1 mouse cellular context compared by ENCODE assay signal in genomic region chr8:124721862-124722515, GRCm38 (mm10).
A peak's percentile ranks its signal among the peaks of the same experiment; 100 is the strongest.
TF ChIP-seq lines count a peak whose summit lies in the region.

Gene Ttc13 (minus strand): TSS chr8:124721983.
Gene Arv1 (plus strand): TSS chr8:124722139.

TF ChIP-seq in CH12.LX, 34 proteins besides CTCF, POLR2A, EP300 and RAD21 (continued from another document):
- TF ChIP-seq TCF12 (IDR thresholded peaks at IDR 0.05; ENCODE audit: low read depth, low read length) (peak; percentile 81), ZNF384 (IDR thresholded peaks at IDR 0.05; ENCODE audit: low read depth, low read length) (no peak), ELF1 (IDR thresholded peaks at IDR 0.05; ENCODE audit: low read depth, low read length) (peak; percentile 91), MAX (IDR thresholded peaks at IDR 0.05; ENCODE audit: low read length) (peak; percentile 98), UBTF (IDR thresholded peaks at IDR 0.05; ENCODE audit: low read depth, low read length) (0 out of 2 replicates have a peak, but pooled peaks have one; percentile 26), KAT2A (IDR thresholded peaks at IDR 0.05; ENCODE audit: insufficient replicate concordance, low read length) (peak; percentile 99), USF2 (conservative IDR thresholded peaks at IDR 0.05; ENCODE audit: low read depth, low read length) (peak; percentile 31; the same call in 1 of the 2 replicates), POLR2AphosphoS2 (IDR thresholded peaks at IDR 0.05; ENCODE audit: low read depth, low read length) (peak; percentile 74; the same call in 1 of the 2 replicates), SMC3 (IDR thresholded peaks at IDR 0.05; ENCODE audit: low read depth, low read length) (no peak), GABPA (IDR thresholded peaks at IDR 0.05; ENCODE audit: insufficient replicate concordance, low read depth, low read length) (peak; percentile 86; the same call in 1 of the 2 replicates), ZKSCAN1 (IDR thresholded peaks at IDR 0.05; ENCODE audit: borderline replicate concordance, low read depth, low read length) (no peak), IRF4 (IDR thresholded peaks at IDR 0.05; ENCODE audit: low read depth, low read length) (peak; percentile 7; the same call in 1 of the 2 replicates), ZMIZ1 (IDR thresholded peaks at IDR 0.05; ENCODE audit: low read depth, low read length) (peak; percentile 54; the same call in 1 of the 2 replicates), CHD2 (IDR thresholded peaks at IDR 0.05; ENCODE audit: low read length) (no peak), RCOR1 (conservative IDR thresholded peaks at IDR 0.05; ENCODE audit: low read depth, low read length) (no peak), TBP (conservative IDR thresholded peaks at IDR 0.05; ENCODE audit: low read depth, low read length) (no peak; the same call in 1 of the 2 replicates)
